Mouse (Mus musculus) lung, embryonic 15.5 days (tissue): ENCODE data around the gene Fmnl2. TPM values are rescaled to one million over a fixed set of nuclear protein-coding genes. Genes with fewer than 3 reads are reported as not detected.
A peak's percentile ranks its signal among the peaks of the same experiment; 100 is the strongest.

Experiments
- ATAC-seq: fragments of 200-750 bp; cut with Nextera tagmentation; 2 replicates; pipeline ENCODE4 v1.8.0; 2017; ENCODE audit warnings: moderate number of reproducible peaks, borderline replicate concordance; ENCODE audit not compliant: low FRiP score, low TSS enrichment; ENCODE audit errors: extremely low read depth
- H3K27ac ChIP-seq: fragments of 300-500 bp; sonication (generic); 2 replicates; pipeline ENCODE4 v1.5.1; 2015; ENCODE audit warnings: moderate library complexity, mild to moderate bottlenecking, inconsistent platforms
- H3K27me3 ChIP-seq: fragments of 300-500 bp; sonication (generic); 2 replicates; pipeline ENCODE4 v1.6.1; 2015; ENCODE audit warnings: inconsistent platforms
- H3K36me3 ChIP-seq: fragments of 300-500 bp; sonication (generic); 2 replicates; pipeline ENCODE4 v1.6.1; 2015; ENCODE audit warnings: inconsistent platforms
- H3K4me1 ChIP-seq: fragments of 300-500 bp; sonication (generic); 2 replicates; pipeline ENCODE4 v1.6.1; 2015; ENCODE audit warnings: inconsistent platforms
- H3K4me2 ChIP-seq: fragments of 300-500 bp; sonication (generic); 2 replicates; pipeline ENCODE4 v1.6.1; 2015; ENCODE audit warnings: inconsistent platforms, mild to moderate bottlenecking, moderate library complexity
- H3K4me3 ChIP-seq: fragments of 300-500 bp; sonication (generic); 2 replicates; pipeline ENCODE4 v1.5.1; 2015; ENCODE audit warnings: mild to moderate bottlenecking, inconsistent platforms
- H3K9ac ChIP-seq: fragments of 300-500 bp; sonication (generic); 2 replicates; pipeline ENCODE4 v1.6.1; 2015; ENCODE audit warnings: inconsistent platforms
- H3K9me3 ChIP-seq: fragments of 300-500 bp; sonication (generic); 2 replicates; pipeline ENCODE4 v1.6.1; 2016; ENCODE audit warnings: inconsistent platforms
- WGBS: fragments of 180-500 bp; shearing (Covaris S2); methylation state at CpG from one replicate; pipeline ENCODE4 v1.1.7; 2015; 5-methylcytosine and 5-hydroxymethylcytosine counted together
- polyA plus RNA-seq: library from polyadenylated mRNA; unstranded; fragments of >200 nt; fragmentation: Nextera tagmentation; extraction: Ambion mirVana; gene quantifications from 2 replicates; pipeline ENCODE4 v1.2.1, GENCODE M21; 2015

Fmnl2 gene
- polyA plus RNA-seq, 1 experiment from 2014 or later, result 3.7 TPM

DNA sequence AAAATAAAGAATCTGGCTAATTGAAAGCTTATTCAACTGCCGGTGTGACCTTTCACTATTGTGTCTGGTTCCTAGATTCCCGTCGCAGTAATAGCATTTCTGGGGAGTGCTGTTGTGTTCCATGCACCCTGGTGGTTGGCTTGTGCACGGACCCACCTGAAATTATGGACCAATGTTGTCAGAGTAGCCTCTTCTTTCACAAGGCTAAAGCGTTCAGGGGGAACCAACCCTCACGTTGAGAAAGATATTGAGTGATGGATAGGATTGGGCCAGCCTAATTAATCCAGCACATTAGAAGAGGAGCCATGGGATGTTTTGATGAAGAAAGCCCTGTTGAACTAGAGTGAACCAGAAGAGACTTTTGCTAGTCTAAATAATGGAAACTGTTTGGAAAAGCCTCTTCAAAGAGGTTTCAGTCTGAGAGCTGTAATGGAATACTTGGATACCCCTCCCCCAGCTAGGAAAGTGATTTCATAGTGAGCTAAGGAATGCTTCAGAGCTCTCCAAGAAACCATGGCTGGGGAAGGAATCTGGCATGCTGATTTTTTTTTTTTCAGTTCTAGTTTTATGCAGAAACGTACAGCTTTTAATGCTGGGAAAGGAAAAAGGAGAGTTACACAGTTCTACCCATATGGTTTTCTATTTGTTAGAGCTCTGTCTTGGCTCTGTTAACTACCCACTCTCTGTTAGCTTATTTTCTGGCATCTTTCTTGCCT, 172.2 kb downstream of the Fmnl2 start:
- Histone ChIP-seq H3K4me1 (peaks cover 35% of the 10 kb centered on the region), H3K27ac (peak overlapping the region; percentile 88), H3K36me3 (no peaks in the 10 kb centered on the region), H3K9me3 (no peaks in the 10 kb centered on the region), H3K4me3 (no peak overlapping the region), H3K9ac (no peak overlapping the region), H3K4me2 (peak overlapping the region; percentile 0; the same call in 1 of the 2 replicates), H3K27me3 (no peaks in the 10 kb centered on the region)
- 37% methylated on average over 7 of the region's 7 CpGs for WGBS
- ATAC-seq, result peak; percentile 87

DNA sequence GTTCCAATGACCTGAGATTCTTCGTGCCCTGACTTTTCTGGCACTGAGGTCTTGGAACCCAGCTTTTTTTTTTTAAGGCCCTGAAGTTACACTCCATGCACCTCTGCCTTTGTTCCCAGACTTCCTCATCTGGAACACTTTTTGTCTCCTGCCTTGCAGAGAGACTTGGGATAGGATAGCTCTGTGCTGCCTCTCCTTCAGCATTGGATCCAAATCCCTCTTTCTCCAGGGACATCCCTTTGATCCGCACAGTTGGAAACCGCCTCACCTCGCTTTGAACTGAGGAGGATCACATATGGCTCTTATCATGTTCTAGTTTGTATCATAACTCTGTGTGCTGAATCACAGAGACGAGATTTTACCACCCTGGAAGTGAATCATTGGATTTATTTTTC, 172.8 kb downstream of the Fmnl2 start:
- Histone ChIP-seq H3K9ac (no peak overlapping the region), H3K4me1 (peaks cover 35% of the 10 kb centered on the region), H3K36me3 (no peaks in the 10 kb centered on the region), H3K4me2 (0 out of 2 replicates have a peak overlapping the region, but pooled peaks have one; percentile 0), H3K4me3 (no peak overlapping the region), H3K9me3 (no peaks in the 10 kb centered on the region), H3K27ac (peak overlapping the region; percentile 88), H3K27me3 (no peaks in the 10 kb centered on the region)
- ATAC-seq, result no peak
- WGBS, result 44% methylated on average over 5 of the region's 5 CpGs

DNA sequence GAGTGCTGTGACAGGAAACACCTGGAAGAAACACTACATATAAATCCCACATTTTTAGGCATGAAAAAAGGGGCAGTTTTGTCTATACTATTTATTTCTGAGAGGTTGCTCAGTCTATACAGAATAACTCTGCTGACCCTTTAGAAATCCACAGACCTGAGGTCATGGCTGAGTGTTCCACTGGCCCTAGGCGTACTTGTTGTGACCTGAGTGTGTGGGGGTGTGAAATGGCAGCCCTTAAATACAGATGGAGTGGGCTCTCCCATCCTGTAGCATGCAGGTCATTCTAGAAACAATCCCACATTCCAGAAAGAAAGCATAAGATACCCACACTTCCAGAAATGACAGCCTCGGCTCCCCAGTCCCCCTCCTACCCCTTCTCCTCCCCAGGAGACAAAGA, 180.6 kb downstream of the Fmnl2 start:
- ATAC-seq, result no peak
- H3K27me3 ChIP-seq, result no peaks in the 10 kb centered on the region
- H3K9ac ChIP-seq, result no peak overlapping the region
- no peaks in the 10 kb centered on the region for H3K36me3 ChIP-seq
- no peak overlapping the region for H3K4me3 ChIP-seq
- WGBS, result 48% methylated on average over 2 of the region's 2 CpGs
- H3K4me1 ChIP-seq, result no peaks in the 10 kb centered on the region
- H3K4me2 ChIP-seq, result no peak overlapping the region
- H3K9me3 ChIP-seq, result no peaks in the 10 kb centered on the region
- H3K27ac ChIP-seq, result no peak overlapping the region

DNA sequence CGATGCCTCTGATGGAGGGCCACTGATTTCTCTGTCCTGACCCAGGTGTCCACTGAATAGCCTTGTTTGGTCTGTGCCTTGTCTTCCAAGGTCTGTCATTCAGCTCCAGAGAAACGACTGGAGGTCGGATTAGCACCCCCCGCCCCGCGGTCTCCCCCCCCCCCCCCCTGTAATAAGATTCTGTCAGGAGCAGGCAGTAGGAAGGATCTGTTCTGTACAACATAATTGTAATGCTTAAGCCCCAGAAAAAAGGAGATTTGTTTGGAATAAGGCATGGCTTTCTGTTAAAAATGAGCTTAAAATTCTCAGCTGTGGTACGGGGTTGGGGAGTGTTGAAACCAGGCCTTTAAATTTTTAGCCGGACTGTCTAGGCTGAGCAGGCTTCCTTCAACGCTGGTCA, 181.1 kb downstream of the Fmnl2 start:
- ATAC-seq, result no peak
- Histone ChIP-seq H3K4me1 (no peaks in the 10 kb centered on the region), H3K27ac (no peak overlapping the region), H3K4me3 (no peak overlapping the region), H3K4me2 (no peak overlapping the region), H3K9ac (no peak overlapping the region), H3K9me3 (no peaks in the 10 kb centered on the region), H3K36me3 (no peaks in the 10 kb centered on the region), H3K27me3 (no peaks in the 10 kb centered on the region)
- WGBS, result 40% methylated on average over 6 of the region's 9 CpGs

DNA sequence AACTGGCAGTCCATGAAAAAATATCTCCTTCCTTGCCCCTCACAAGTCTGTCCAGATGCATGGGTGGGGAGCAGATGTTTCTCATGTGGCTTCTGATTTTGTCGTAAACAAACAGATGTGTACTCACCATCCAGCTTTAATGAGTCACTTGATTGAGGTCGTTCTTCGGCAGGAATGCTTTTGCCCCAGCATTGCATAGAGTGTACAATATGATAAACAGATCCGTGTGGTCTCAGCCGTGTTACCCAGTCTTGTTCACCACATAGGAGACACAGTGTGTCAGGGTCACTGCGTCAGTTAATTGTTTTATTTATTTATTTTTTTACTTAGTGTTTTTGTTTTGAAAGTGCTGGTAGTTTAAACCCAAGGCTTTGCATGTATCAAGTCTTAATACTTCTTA, 189.4 kb downstream of the Fmnl2 start:
- Histone ChIP-seq H3K9ac (no peak overlapping the region), H3K4me1 (no peaks in the 10 kb centered on the region), H3K27ac (no peak overlapping the region), H3K9me3 (no peaks in the 10 kb centered on the region), H3K4me2 (no peak overlapping the region), H3K27me3 (no peaks in the 10 kb centered on the region), H3K4me3 (no peak overlapping the region), H3K36me3 (no peaks in the 10 kb centered on the region)
- ATAC-seq, result peak; percentile 62; the same call in 1 of the 2 replicates
- 56% methylated on average over 6 of the region's 6 CpGs for WGBS

DNA sequence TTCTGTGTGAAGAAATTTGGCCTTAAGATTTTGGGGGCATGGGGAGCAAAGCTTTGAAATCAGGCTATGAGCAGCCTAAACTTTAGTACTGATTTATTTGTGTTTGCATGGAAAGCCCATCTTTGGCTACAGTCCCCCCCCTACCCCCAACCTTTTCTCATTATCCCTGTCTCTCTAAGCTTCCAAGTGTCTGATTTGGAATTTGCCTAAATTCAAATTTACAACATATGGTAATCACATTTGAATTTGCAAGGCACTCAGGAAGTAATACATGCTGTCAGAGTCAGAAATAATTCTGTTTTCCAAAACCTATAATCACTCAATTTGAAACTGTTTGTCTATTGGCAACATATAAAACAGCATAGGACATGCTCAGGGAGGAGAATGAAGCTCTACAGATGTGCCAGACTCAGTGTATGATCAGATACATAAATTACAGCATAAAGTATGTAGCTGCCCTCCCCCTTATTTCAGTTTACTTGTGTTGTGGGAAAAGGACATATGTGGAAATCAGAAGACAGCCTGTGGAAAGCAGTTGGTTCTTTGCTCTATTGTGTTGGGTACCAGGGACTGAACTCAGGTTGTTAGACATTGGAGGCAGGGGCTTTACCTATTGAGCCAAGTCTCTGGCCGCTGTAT, 190.2 kb downstream of the Fmnl2 start:
- Histone ChIP-seq H3K36me3 (no peaks in the 10 kb centered on the region), H3K27me3 (no peaks in the 10 kb centered on the region), H3K4me1 (no peaks in the 10 kb centered on the region), H3K4me3 (no peak overlapping the region), H3K9me3 (no peaks in the 10 kb centered on the region), H3K9ac (no peak overlapping the region), H3K4me2 (no peak overlapping the region), H3K27ac (no peak overlapping the region)
- ATAC-seq, result no peak
- WGBS, result 100% methylated on average over 1 of the region's 1 CpGs

DNA sequence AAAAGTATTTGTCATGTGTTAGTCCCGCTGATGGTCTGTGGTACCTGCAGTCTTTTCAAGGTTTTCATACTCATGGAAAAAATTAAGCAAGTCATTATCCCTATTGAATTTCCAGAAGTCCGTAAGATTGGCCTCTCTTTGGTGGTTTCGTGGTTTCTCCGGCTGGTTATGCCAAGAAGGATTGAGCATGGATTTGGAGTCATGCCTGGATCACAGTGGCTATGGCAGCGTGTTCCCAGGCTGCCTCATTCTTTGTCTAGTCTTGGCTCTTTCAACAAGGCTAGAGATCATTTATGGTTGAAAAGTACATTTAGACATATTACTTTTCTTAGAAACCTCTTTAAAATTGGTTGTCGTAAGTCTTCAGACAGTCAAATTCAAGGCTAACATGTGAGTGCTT, 192.7 kb downstream of the Fmnl2 start:
- no peak overlapping the region for H3K4me3 ChIP-seq
- no peaks in the 10 kb centered on the region for H3K27me3 ChIP-seq
- H3K9ac ChIP-seq, result no peak overlapping the region
- H3K4me1 ChIP-seq, result no peaks in the 10 kb centered on the region
- H3K36me3 ChIP-seq, result no peaks in the 10 kb centered on the region
- ATAC-seq, result no peak
- no peak overlapping the region for H3K27ac ChIP-seq
- WGBS, result 91% methylated on average over 6 of the region's 6 CpGs
- H3K9me3 ChIP-seq, result no peaks in the 10 kb centered on the region
- no peak overlapping the region for H3K4me2 ChIP-seq

DNA sequence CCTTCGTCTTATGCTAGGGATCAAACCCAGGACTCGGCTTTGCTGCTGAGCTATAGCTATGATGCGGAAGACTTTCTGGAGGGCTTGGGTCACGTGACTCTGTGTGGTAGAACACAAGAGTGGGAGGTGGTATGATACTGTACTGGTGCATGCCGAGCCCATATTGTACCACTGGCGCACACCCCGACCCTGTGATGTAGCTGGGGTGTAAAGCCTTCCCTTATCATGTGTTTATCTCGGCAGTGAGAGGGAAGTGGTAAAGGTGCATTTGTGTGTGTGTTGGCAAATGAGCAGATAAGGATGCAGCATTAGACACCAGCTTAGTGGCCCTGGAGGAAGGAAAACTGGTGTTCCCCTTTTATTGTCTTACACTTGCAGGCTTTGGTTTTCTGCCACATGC, 193.8 kb downstream of the Fmnl2 start:
- ATAC-seq, result no peak
- Histone ChIP-seq H3K4me3 (no peak overlapping the region), H3K27ac (no peak overlapping the region), H3K9me3 (no peaks in the 10 kb centered on the region), H3K9ac (no peak overlapping the region), H3K4me2 (no peak overlapping the region), H3K27me3 (no peaks in the 10 kb centered on the region), H3K4me1 (no peaks in the 10 kb centered on the region), H3K36me3 (no peaks in the 10 kb centered on the region)
- 79% methylated on average over 8 of the region's 8 CpGs for WGBS

DNA sequence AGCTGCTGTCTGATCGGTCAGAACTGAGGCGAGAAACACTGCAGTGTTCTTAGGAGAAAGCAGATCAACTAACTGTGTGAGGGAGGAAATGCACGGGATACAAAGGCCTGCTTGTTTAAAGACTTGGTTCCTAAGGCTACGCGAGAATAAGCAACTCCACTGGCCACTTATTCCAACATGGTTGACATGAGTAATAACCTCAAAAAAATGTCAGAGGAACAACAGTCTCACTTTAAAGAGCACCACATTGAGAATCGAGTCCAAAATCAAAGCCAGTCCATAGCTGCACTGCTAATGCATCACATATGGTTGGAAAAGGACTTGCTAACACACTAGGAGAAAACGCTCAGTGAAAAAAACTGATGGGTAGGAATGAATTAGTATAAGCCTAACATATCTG, 196.1 kb downstream of the Fmnl2 start:
- H3K36me3 ChIP-seq, result no peaks in the 10 kb centered on the region
- H3K27ac ChIP-seq, result no peak overlapping the region
- no peak overlapping the region for H3K4me3 ChIP-seq
- no peaks in the 10 kb centered on the region for H3K27me3 ChIP-seq
- 50% methylated on average over 7 of the region's 7 CpGs for WGBS
- H3K9ac ChIP-seq, result no peak overlapping the region
- no peak for ATAC-seq
- H3K4me1 ChIP-seq, result peaks cover 4% of the 10 kb centered on the region; the same call in 1 of the 2 replicates
- no peak overlapping the region for H3K4me2 ChIP-seq
- no peaks in the 10 kb centered on the region for H3K9me3 ChIP-seq

DNA sequence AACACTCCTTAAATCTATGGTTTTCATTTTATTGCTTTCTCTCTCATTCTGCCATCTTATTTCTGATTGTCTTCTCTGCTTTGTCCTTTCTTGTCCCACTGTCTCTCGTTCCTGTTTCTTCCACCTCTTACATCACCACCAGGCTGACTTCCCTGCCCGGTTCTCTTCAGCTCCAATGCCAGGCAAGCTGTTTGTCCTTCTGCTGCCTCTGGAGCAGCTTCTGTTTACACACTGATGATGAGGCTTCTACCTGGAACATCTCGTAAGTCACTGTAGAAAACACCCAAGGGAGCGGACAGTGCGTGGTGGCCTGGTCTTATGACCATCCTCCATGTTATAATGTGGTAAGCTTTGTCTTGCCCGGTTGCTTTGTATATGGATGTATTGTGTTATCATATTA, 198.9 kb downstream of the Fmnl2 start:
- no peak for ATAC-seq
- no peak overlapping the region for H3K4me2 ChIP-seq
- 83% methylated on average over 6 of the region's 6 CpGs for WGBS
- H3K9me3 ChIP-seq, result no peaks in the 10 kb centered on the region
- no peaks in the 10 kb centered on the region for H3K36me3 ChIP-seq
- no peak overlapping the region for H3K4me3 ChIP-seq
- H3K27ac ChIP-seq, result no peak overlapping the region
- H3K27me3 ChIP-seq, result no peaks in the 10 kb centered on the region
- H3K4me1 ChIP-seq, result peaks cover 4% of the 10 kb centered on the region; the same call in 1 of the 2 replicates
- no peak overlapping the region for H3K9ac ChIP-seq

DNA sequence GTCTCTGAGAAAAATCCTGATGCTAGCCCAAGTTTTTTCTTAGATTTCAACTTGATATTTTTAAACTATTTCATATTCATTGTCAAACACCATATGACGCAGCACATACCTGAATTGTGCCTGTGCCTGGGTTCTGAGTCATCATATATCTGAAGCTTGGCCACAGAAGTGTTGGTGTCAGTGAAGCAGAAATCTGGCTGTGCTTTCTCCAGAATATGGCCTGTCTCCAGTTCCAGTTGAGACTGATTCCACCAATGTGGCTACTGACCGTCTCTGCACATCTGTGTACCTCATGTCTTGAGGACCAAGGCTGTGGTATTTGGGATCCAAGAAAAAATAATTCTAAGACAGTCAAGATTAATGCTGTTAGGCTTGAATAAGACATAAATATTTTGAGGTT, 199.6 kb downstream of the Fmnl2 start:
- Histone ChIP-seq H3K4me2 (no peak overlapping the region), H3K9ac (no peak overlapping the region), H3K4me1 (peaks cover 4% of the 10 kb centered on the region; the same call in 1 of the 2 replicates), H3K36me3 (no peaks in the 10 kb centered on the region), H3K9me3 (no peaks in the 10 kb centered on the region), H3K4me3 (no peak overlapping the region), H3K27me3 (no peaks in the 10 kb centered on the region), H3K27ac (no peak overlapping the region)
- ATAC-seq, result no peak
- WGBS, result 78% methylated on average over 2 of the region's 2 CpGs

DNA sequence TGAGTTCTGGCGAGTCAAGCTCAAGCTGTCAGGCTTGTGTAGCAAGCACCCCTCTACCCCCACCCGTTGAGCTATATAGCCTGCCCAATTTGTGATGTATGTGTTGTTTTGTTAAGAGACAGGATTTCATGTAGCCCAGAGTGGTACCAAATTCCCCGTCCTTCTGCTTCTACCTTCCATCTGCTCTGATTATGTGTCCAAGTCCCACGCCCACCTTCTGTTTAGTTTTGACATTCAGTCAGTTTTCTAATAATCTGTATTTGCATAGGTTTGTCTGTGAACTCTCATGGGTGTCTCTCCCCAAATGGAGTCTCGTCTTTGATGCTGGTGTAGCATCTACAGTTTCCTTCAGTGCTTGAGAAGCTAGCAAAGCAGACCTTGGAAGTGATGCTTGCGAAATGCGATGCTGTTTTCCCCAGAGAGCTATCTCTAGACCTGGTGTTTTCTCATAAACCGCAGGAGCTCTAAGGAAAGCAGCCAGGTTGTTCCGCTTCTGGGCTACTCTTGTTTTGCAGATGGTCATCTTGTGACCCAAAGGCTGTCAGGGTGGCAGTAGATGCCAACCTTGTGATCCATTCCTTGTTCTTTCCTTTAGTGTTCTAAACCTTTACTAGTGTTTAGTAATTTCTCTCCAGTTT, 203.8 kb downstream of the Fmnl2 start:
- Histone ChIP-seq H3K27me3 (no peaks in the 10 kb centered on the region), H3K27ac (no peak overlapping the region), H3K36me3 (no peaks in the 10 kb centered on the region), H3K4me3 (no peak overlapping the region), H3K9ac (no peak overlapping the region), H3K4me2 (no peak overlapping the region), H3K9me3 (no peaks in the 10 kb centered on the region), H3K4me1 (peaks cover 4% of the 10 kb centered on the region; the same call in 1 of the 2 replicates)
- ATAC-seq, result no peak
- 87% methylated on average over 9 of the region's 9 CpGs for WGBS
